Mouse (Mus musculus): ENCODE results near the gene Hectd4.
"Not testable (repeated sequence)": the region's sequence is repeated elsewhere in the genome, so short reads cannot be mapped to it uniquely, and the experiment has no call there.

Gene Hectd4

GRCm38 (mm10) chr5:121219980-121220731 is at the start of gene Hectd4:
Gene Hectd4 (plus strand): TSS chr5:121220219.
- peak; percentile 96 to 98 for DNase-seq

GRCm38 (mm10) chr5:121172835-121173234 is 47.2 kb upstream of the Hectd4 start:
- no peak for DNase-seq

GRCm38 (mm10) chr5:121179077-121179857 is 40.8 kb upstream of the Hectd4 start:
- DNase-seq: no peak

GRCm38 (mm10) chr5:121183269-121183668 is 36.8 kb upstream of the Hectd4 start:
- no peak for DNase-seq

- DNase-seq: no peak
Measured at GRCm38 (mm10) chr5:121184375-121184774, 35.6 kb upstream of the Hectd4 start.

GRCm38 (mm10) chr5:121184945-121185551 is 35.0 kb upstream of the Hectd4 start:
- no peak for DNase-seq

GRCm38 (mm10) chr5:121187580-121188001 is 32.4 kb upstream of the Hectd4 start:
- DNase-seq: no peak

- DNase-seq: no peak
Measured at GRCm38 (mm10) chr5:121188265-121188664, 31.8 kb upstream of the Hectd4 start.

GRCm38 (mm10) chr5:121189182-121189581 is 30.8 kb upstream of the Hectd4 start:
- no peak for DNase-seq

- DNase-seq: no peak
Measured at GRCm38 (mm10) chr5:121190210-121190835, 29.7 kb upstream of the Hectd4 start.

GRCm38 (mm10) chr5:121190836-121191583 is 29.0 kb upstream of the Hectd4 start, which contains the start of gene Ptpn11:
Gene Ptpn11 (minus strand): TSS chr5:121191397.
- DNase-seq: peak; percentile 91 to 92

- no peak for DNase-seq
Measured at GRCm38 (mm10) chr5:121191584-121191906, 28.5 kb upstream of the Hectd4 start.

- DNase-seq: no peak
Measured at GRCm38 (mm10) chr5:121194173-121194572, 25.8 kb upstream of the Hectd4 start.

- DNase-seq: no peak
Measured at GRCm38 (mm10) chr5:121196764-121197163, 23.3 kb upstream of the Hectd4 start.

GRCm38 (mm10) chr5:121197337-121197736 is 22.7 kb upstream of the Hectd4 start:
- no peak for DNase-seq

- no peak for DNase-seq
Measured at GRCm38 (mm10) chr5:121198376-121198775, 21.6 kb upstream of the Hectd4 start.

- DNase-seq: no peak
Measured at GRCm38 (mm10) chr5:121201739-121202138, 18.3 kb upstream of the Hectd4 start.

- DNase-seq: no peak
Measured at GRCm38 (mm10) chr5:121202467-121202866, 17.6 kb upstream of the Hectd4 start.

GRCm38 (mm10) chr5:121204132-121205089 is 15.6 kb upstream of the Hectd4 start, which contains the start of gene Rpl6:
Gene Rpl6 (plus strand): TSS chr5:121204481.
- peak; percentile 82 to 85 for DNase-seq

GRCm38 (mm10) chr5:121205537-121206130 is 14.4 kb upstream of the Hectd4 start:
- DNase-seq: not testable (repeated sequence)

- no peak for DNase-seq
Measured at GRCm38 (mm10) chr5:121206540-121206939, 13.5 kb upstream of the Hectd4 start.
